Mouse (Mus musculus) ES-Bruce4 (cell line): Measurements from ENCODE around the gene Vps25.

Experiments used
- CTCF ChIP-seq: IDR thresholded peaks from one replicate; pipeline ENCODE4 v1.8.1; 2011; ENCODE audit warnings: low read depth, low read length
- EP300 ChIP-seq: IDR thresholded peaks from 2 replicates; pipeline ENCODE4 v1.6.1; 2011; ENCODE audit warnings: low read depth, low read length; ENCODE audit not compliant: insufficient read depth
- POLR2A ChIP-seq: IDR thresholded peaks from one replicate; pipeline ENCODE4 v1.8.1; 2011; ENCODE audit warnings: low read length; ENCODE audit not compliant: insufficient read depth

DNA sequence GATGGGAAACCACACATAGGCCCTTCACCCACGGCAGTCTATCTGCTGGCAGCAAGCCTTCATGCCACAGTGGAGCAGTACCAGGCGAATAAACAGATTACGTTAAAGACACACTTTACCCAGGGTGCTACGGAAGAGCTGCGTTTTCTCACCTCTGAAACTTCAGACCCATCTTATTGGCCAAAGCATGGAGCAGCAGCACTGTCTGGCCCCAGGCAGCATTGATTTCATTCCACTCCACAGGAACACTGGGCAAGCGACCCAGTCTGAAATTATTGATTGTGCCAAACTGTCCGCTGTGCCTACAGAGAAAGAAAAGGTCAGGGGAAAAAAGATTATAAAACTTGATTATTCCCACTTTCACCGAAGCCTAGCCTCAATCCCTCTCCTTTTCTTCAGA is 37.7 kb downstream of the Vps25 start:
- TF ChIP-seq CTCF: no peak
- no peak for TF ChIP-seq EP300
- TF ChIP-seq POLR2A: no peak
